Mouse (Mus musculus) heart, adult 8-10 months (tissue): Measurements from ENCODE around the gene Pla2g4e. TPM values are rescaled to one million over a fixed set of nuclear protein-coding genes. Genes with fewer than 3 reads are reported as not detected.

Experiments used
- DNase-seq: peaks from one replicate; pipeline ENCODE4 v3.0.0; 2022; ENCODE audit warnings: low spot score
- total RNA-seq, 4 experiments: library from RNA; stranded (reverse); gene quantifications; 2 replicates each; pipeline ENCODE4 v1.2.4; 2022

The Pla2g4e gene
- total RNA-seq, 4 experiments from 2014 or later = 2.6 to 5.7 (median 3.8) TPM

- peak; percentile 98 for DNase-seq
Observed at GRCm38 (mm10) chr2:120154361-120154894, 90.7 kb downstream of the Pla2g4e start, which contains the start of gene Ehd4. Gene Ehd4 (minus strand): TSS chr2:120154606.

DNA sequence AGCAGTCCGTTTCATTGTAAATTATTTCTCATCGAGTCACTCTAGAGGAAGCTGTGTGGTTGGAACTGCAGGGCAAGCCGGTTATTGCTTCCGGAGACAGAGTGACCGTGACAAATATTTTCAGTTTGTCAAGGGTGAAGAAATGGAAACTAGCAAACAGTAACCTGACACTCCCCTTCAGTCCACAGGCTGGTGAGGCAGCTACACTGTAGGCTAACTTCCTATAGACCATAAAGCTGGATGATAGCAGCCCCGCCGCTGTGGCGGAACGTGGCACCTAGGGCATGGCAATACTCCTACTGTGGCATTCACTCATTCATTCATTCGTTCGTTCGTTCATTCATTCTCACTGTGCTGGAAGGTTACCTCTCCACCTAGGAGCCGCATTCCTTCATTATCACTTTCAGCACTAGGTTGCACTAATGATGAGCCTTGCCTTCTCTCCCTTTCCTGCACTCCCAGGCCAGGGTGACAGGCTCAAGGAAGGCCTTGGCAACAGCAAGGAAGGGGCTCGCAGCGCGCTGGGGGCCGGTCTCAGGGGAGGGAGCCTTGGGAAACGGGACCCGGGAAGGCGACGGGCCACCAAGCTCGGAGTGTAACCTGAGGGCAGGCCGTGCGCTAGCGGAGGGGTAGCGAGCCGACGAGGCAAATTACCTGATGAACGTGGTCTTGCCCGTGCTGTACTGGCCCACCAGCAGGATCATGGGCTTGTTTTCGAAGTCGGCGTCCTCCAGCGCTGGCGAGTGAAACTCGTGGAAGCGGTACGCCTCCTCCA is 91.4 kb downstream of the Pla2g4e start:
- DNase-seq = no peak

- DNase-seq = no peak
Observed at GRCm38 (mm10) chr2:120150571-120150970, 94.6 kb downstream of the Pla2g4e start.

DNA sequence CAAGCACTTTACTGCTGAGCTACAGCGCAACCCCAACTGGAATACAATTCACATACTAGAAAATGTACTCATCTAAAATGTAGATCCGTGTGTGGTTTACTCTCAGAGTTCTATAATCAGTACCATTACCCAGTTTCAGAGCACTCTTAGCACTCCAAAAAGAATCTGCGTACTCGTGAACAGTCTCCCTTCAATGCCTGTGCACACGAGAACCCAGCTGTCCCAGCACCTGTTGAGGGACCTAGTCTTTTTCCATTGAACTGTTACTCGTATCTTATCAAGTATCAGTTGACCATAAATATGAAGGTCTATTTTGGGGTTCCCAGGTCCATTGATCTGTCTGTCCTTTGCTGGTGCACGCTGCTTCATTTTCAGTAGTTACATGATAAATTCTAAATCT is 95.5 kb downstream of the Pla2g4e start:
- DNase-seq = no peak

- no peak for DNase-seq
Observed at GRCm38 (mm10) chr2:120147999-120148398, 97.1 kb downstream of the Pla2g4e start.

DNA sequence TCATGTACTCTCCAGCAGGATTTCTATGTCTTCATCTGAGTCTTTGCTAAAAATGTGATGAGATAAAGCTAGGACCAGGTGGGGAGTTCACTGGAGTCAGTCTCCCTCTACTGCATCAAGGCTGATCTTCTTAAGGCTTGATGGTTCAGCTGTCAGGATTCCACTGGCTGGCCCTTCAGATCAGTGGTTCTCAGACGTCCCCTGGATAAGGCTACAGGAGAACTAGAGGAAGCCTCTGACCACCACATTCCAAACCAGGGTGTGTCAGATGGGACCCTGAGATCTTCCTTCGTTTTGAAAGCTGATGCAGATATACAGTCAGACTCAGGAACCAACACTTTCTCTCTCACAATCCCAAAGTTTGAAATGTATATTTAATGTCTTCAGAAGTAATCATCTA is 97.8 kb downstream of the Pla2g4e start:
- DNase-seq = no peak

DNA sequence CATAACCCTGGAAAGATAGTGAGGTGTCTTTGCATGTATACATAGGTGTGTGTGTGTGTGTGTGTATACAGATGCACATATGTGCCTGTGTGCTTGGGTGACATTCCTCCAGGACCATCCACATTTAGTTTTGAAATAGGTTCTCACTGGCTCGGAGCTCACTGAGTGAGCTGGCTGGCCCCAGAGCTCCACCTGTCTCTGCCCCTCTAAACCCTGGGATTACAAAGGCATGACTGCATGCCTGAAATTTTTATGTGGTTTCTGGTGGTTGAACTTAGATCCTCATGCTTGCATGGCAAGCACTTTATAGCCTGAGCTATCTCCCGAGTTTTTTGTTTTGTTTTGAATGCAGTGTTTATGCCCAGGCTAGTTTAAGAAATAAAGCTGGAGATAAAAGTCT is 98.6 kb downstream of the Pla2g4e start:
- no peak for DNase-seq

GRCm38 (mm10) chr2:120144390-120144789 is 100.7 kb downstream of the Pla2g4e start:
- DNase-seq = no peak

GRCm38 (mm10) chr2:120142336-120142735 is 102.8 kb downstream of the Pla2g4e start:
- DNase-seq = no peak

DNA sequence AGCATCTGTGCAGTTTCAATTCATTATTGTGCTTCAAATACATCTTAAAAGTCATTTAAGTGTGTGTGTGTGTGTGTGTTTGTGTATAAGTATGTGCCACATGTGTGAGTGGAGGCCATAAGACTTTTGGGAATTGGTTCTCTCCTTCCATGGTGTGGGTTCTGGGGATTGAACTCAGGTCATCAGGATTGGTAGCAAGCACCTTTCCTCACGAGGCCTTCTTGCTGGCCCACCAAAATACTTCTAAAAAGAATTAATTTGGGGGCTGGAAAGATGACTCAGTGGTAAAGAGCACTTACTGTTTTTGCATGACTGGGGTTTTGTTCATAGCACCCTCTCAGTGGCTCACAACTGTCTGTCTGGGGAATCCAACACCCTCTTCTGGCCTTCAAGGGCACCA is 103.5 kb downstream of the Pla2g4e start:
- DNase-seq = no peak

DNA sequence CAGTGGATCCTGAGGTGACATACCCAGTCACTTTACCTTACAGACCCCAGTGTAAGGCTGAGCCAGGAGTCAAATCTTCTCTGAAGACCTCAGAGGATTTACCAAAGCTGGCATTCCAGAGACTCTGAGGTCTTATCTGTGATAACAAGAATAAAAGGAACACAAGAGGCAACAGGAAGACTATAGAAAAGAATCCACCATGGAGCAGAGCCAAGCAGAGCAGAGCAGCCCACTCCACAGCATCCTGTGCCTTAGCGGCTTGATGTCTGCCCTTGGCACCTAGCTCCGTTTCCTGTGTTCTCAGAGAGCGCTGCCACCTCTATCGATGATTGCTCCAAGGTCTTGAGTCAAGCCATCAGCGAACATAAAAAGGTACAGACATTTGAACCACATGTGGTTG is 104.8 kb downstream of the Pla2g4e start:
- no peak for DNase-seq

- DNase-seq = no peak
Observed at GRCm38 (mm10) chr2:120139091-120139490, 106.0 kb downstream of the Pla2g4e start.

DNA sequence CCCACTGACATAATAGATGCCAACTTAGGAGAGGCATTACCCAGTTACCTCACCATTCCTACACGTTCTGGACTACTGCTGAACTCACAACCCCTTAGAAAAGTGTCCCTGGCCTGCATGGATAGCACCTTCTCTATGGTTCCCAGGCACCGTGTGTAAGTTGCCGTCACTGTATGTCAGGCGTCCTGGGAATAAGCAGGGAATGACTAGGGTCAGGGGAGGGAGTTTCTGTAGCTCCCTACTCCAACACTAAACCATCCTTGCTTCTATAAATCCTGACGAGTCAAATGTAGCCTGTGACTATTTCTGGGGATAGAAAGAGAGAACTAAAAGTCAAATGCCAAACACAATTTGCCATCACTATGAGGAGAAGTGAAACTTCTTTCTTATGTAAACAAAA is 107.9 kb downstream of the Pla2g4e start:
- no peak for DNase-seq

DNA sequence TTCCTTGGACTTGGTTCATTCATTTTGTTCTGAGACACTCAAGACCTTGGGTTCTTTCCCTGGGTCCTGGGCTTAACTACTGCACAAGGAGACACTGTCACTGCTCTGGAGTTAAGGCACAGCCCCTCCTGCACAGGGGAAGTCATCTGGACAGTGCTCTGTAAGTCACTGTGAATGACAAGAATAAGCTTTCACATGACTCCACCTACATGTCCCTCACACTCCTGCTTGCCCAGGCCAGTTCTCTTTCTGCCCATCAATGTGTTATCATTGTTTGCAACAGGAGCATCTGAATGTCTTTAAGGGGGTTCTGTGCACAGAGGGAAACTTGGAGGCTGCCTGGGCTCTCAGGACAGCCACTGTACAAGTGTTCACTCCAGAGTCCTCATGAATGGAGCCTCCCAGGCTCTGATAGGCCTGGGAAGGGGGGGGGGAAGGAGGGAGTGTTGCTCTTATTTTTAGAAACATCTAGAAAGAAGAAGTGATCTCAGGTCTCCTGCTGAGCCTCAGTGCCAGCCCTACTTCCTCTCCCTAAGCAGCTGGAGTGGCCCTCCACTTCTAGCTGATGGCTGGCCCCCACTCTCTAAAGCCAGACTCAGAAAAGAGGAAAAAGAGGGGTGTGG is 110.6 kb downstream of the Pla2g4e start:
- DNase-seq = no peak

DNA sequence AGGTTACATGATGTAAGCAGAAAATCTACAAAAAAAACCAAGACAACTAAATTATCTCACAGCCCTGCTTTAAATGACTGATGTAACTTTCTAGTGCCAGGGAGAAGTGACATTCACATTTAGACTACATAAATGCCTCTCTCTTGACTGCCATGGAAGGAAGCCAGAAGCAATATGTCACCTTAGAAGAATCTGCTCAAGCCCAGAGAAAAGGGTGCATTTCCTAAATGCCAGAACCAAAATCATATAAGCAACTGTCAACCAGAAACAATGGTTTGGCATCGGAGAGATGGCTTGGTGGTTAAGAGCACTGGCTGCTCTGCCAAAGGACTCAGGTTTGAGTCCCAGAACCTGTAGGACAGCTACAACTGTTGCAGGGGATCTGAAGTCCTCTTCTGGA is 113.3 kb downstream of the Pla2g4e start:
- DNase-seq = no peak

GRCm38 (mm10) chr2:120129252-120129908 is 115.8 kb downstream of the Pla2g4e start:
- no peak for DNase-seq

GRCm38 (mm10) chr2:120128611-120129051 is 116.5 kb downstream of the Pla2g4e start:
- peak; percentile 76 for DNase-seq

DNA sequence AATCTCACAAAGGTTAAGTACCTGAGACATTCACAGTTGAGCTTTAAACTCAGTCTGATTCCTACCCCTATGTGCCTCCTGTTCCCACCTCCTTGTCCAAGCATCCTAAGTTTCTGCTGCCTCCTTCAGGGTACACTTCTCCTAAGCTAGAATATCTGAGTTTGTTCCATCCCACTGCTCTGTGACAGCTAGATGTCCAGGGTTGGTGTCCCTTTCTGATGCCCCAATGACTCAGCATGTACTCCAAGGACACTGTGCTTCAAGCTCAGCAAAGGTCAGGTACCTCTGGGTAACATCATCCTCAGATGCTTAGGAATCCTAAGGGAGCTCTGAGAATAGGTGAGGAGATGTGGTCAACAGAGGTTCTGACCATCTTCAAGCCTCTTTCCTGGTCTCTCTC is 117.1 kb downstream of the Pla2g4e start:
- DNase-seq = no peak

GRCm38 (mm10) chr2:120126901-120127300 is 118.2 kb downstream of the Pla2g4e start:
- no peak for DNase-seq

DNA sequence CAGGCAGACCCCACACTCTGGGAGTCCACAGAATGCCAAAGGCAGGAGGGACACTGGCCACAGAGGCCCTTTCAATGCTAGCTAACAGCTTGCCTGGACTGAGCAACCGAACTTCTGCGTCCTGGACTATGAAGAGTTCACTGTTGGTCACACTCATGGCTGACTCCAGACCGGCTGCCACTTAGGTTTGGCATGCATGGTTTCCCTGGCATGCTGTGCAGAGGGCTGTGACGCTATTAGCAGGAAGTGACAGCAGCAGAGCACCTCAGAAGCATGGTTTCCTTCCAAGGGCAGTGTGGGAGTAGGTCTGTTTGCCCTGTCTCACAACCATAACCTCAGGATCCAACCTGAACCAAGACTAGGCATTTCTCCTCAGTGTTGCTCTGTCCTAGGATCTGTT is 118.7 kb downstream of the Pla2g4e start:
- no peak for DNase-seq

- DNase-seq = no peak
Observed at GRCm38 (mm10) chr2:120125461-120125860, 119.7 kb downstream of the Pla2g4e start.

GRCm38 (mm10) chr2:120124946-120125345 is 120.2 kb downstream of the Pla2g4e start:
- no peak for DNase-seq
